Mouse (Mus musculus) lung, postnatal 0 days (tissue): ENCODE results near the gene Fxr2.

Experiments
- CTCF ChIP-seq: IDR thresholded peaks from 2 replicates; pipeline ENCODE4 v1.5.1; 2016; ENCODE audit warnings: antibody characterized with exemption, mild to moderate bottlenecking
- EP300 ChIP-seq: IDR thresholded peaks from 2 replicates; pipeline ENCODE4 v1.6.1; 2016; ENCODE audit warnings: antibody characterized with exemption, mild to moderate bottlenecking, control low read depth

- TF ChIP-seq CTCF (no peak), EP300 (no peak)
Measured at GRCm38 (mm10) chr11:69606832-69607231, 26.0 kb upstream of the Fxr2 start.
